Mouse (Mus musculus): ENCODE measurements at regions not wholly inside any gene's neighbourhood (a gene's known extent, or its start where the extent isn't known, plus 50 kb on each side); places are given as distances from the start of the nearest gene placed in this dataset.

GRCm38 (mm10) chr1:185519811-185520210 lies 65.2 kb downstream of the Slc30a10 start:
- Histone ChIP-seq H3K4me1 (peaks cover 9% of the 10 kb centered on the region), H3K27me3 (replicated peaks; ENCODE audit: low read depth, poor library complexity, severe bottlenecking) (no peaks in the 10 kb centered on the region), H3K4me3 (no peak overlapping the region), H3K36me3 (replicated peaks) (no peaks in the 10 kb centered on the region), H3K9me3 (no peaks in the 10 kb centered on the region), H3K27ac (replicated peaks) (0 out of 2 replicates have a peak overlapping the region, but pooled peaks have one; percentile 1)
- 54% methylated on average over 3 of the region's 3 CpGs for WGBS
- no peak for DNase-seq (ENCODE audit: low spot score)

- Histone ChIP-seq H3K9me3 (peaks cover 6% of the 10 kb centered on the region; the same call in 1 of the 2 replicates), H3K27me3 (replicated peaks; ENCODE audit: low read depth, poor library complexity, severe bottlenecking) (no peaks in the 10 kb centered on the region), H3K4me3 (no peak overlapping the region), H3K27ac (replicated peaks) (peak overlapping the region; percentile 40; the same call in 1 of the 2 replicates), H3K4me1 (peaks cover 6% of the 10 kb centered on the region), H3K36me3 (replicated peaks) (no peaks in the 10 kb centered on the region)
- DNase-seq (ENCODE audit: low spot score) = no peak
- WGBS = 55% methylated on average over 10 of the region's 10 CpGs
Measured at GRCm38 (mm10) chr1:185524020-185524419, 69.4 kb downstream of the Slc30a10 start.

GRCm38 (mm10) chr1:185533471-185533870 lies 78.8 kb downstream of the Slc30a10 start:
- Histone ChIP-seq H3K27ac (replicated peaks) (0 out of 2 replicates have a peak overlapping the region, but pooled peaks have one; percentile 14), H3K36me3 (replicated peaks) (no peaks in the 10 kb centered on the region), H3K4me3 (no peak overlapping the region), H3K9me3 (no peaks in the 10 kb centered on the region), H3K4me1 (peaks cover 11% of the 10 kb centered on the region), H3K27me3 (replicated peaks; ENCODE audit: low read depth, poor library complexity, severe bottlenecking) (no peaks in the 10 kb centered on the region)
- DNase-seq (ENCODE audit: low spot score) = no peak
- WGBS = 92% methylated on average over 5 of the region's 5 CpGs

- no peaks in the 10 kb centered on the region for H3K27me3 ChIP-seq (replicated peaks; ENCODE audit: low read depth, poor library complexity, severe bottlenecking)
- WGBS = 74% methylated on average over 1 of the region's 1 CpGs
Measured at GRCm38 (mm10) chr1:185534129-185534528, 79.5 kb downstream of the Slc30a10 start.

GRCm38 (mm10) chr1:185535321-185535720 lies 80.7 kb downstream of the Slc30a10 start:
- H3K27me3 ChIP-seq (replicated peaks; ENCODE audit: low read depth, poor library complexity, severe bottlenecking) = no peaks in the 10 kb centered on the region
- peak overlapping the region; percentile 62; the same call in 1 of the 2 replicates for H3K27ac ChIP-seq (replicated peaks)
- no peak overlapping the region for H3K4me3 ChIP-seq
- no peak for DNase-seq (ENCODE audit: low spot score)
- WGBS = 88% methylated on average over 6 of the region's 6 CpGs
- H3K36me3 ChIP-seq (replicated peaks) = no peaks in the 10 kb centered on the region
- H3K9me3 ChIP-seq = no peaks in the 10 kb centered on the region
- peaks cover 11% of the 10 kb centered on the region for H3K4me1 ChIP-seq

More at GRCm38 (mm10) chr1:185534129-185534528, 79.5 kb downstream of the Slc30a10 start:
- Histone ChIP-seq H3K36me3 (replicated peaks) (no peaks in the 10 kb centered on the region), H3K4me1 (peaks cover 11% of the 10 kb centered on the region), H3K27ac (replicated peaks) (no peak overlapping the region; the same call in 1 of the 2 replicates), H3K4me3 (no peak overlapping the region), H3K9me3 (no peaks in the 10 kb centered on the region)
- no peak for DNase-seq (ENCODE audit: low spot score)

GRCm38 (mm10) chr1:185537236-185537635 lies 82.6 kb downstream of the Slc30a10 start:
- Histone ChIP-seq H3K27ac (replicated peaks) (no peak overlapping the region), H3K4me3 (no peak overlapping the region), H3K36me3 (replicated peaks) (no peaks in the 10 kb centered on the region), H3K4me1 (peaks cover 13% of the 10 kb centered on the region), H3K9me3 (no peaks in the 10 kb centered on the region), H3K27me3 (replicated peaks; ENCODE audit: low read depth, poor library complexity, severe bottlenecking) (no peaks in the 10 kb centered on the region)
- WGBS = 89% methylated on average over 4 of the region's 4 CpGs
- no peak for DNase-seq (ENCODE audit: low spot score)

- Histone ChIP-seq H3K4me1 (peaks cover 7% of the 10 kb centered on the region), H3K9me3 (0 out of 2 replicates have a peak, but pooled peaks cover 3% of the 10 kb centered on the region), H3K27me3 (replicated peaks; ENCODE audit: low read depth, poor library complexity, severe bottlenecking) (no peaks in the 10 kb centered on the region), H3K27ac (replicated peaks) (no peak overlapping the region), H3K4me3 (no peak overlapping the region), H3K36me3 (replicated peaks) (no peaks in the 10 kb centered on the region)
- no peak for DNase-seq (ENCODE audit: low spot score)
- WGBS = 50% methylated on average over 1 of the region's 1 CpGs
Measured at GRCm38 (mm10) chr1:185539458-185539857, 84.8 kb downstream of the Slc30a10 start.

- Histone ChIP-seq H3K9me3 (0 out of 2 replicates have a peak, but pooled peaks cover 3% of the 10 kb centered on the region), H3K27ac (replicated peaks) (peak overlapping the region; percentile 80), H3K4me3 (no peak overlapping the region), H3K4me1 (peaks cover 8% of the 10 kb centered on the region), H3K27me3 (replicated peaks; ENCODE audit: low read depth, poor library complexity, severe bottlenecking) (no peaks in the 10 kb centered on the region), H3K36me3 (replicated peaks) (no peaks in the 10 kb centered on the region)
- DNase-seq (ENCODE audit: low spot score) = peak; percentile 24
Measured at GRCm38 (mm10) chr1:185546346-185546745, 91.7 kb downstream of the Slc30a10 start.

- H3K36me3 ChIP-seq (replicated peaks) = no peaks in the 10 kb centered on the region
- no peaks in the 10 kb centered on the region for H3K9me3 ChIP-seq
- H3K27ac ChIP-seq (replicated peaks) = no peak overlapping the region
- 61% methylated on average over 9 of the region's 9 CpGs for WGBS
- no peak for DNase-seq (ENCODE audit: low spot score)
- no peak overlapping the region for H3K4me3 ChIP-seq
- H3K27me3 ChIP-seq (replicated peaks; ENCODE audit: low read depth, poor library complexity, severe bottlenecking) = no peaks in the 10 kb centered on the region
- H3K4me1 ChIP-seq = peaks cover 5% of the 10 kb centered on the region; the same call in 1 of the 2 replicates
Measured at GRCm38 (mm10) chr1:185572761-185573530, 118.3 kb downstream of the Slc30a10 start.

GRCm38 (mm10) chr1:185574978-185575377 lies 120.3 kb downstream of the Slc30a10 start:
- Histone ChIP-seq H3K27me3 (replicated peaks; ENCODE audit: low read depth, poor library complexity, severe bottlenecking) (no peaks in the 10 kb centered on the region), H3K4me3 (no peak overlapping the region), H3K9me3 (no peaks in the 10 kb centered on the region; the same call in 1 of the 2 replicates), H3K36me3 (replicated peaks) (no peaks in the 10 kb centered on the region), H3K27ac (replicated peaks) (no peak overlapping the region), H3K4me1 (peaks cover 5% of the 10 kb centered on the region; the same call in 1 of the 2 replicates)
- WGBS = 75% methylated on average over 4 of the region's 4 CpGs
- DNase-seq (ENCODE audit: low spot score) = no peak

- H3K9me3 ChIP-seq = no peaks in the 10 kb centered on the region; the same call in 1 of the 2 replicates
- no peaks in the 10 kb centered on the region for H3K4me1 ChIP-seq
- H3K4me3 ChIP-seq = no peak overlapping the region
- H3K27me3 ChIP-seq (replicated peaks; ENCODE audit: low read depth, poor library complexity, severe bottlenecking) = no peaks in the 10 kb centered on the region
- H3K36me3 ChIP-seq (replicated peaks) = no peaks in the 10 kb centered on the region
- 94% methylated on average over 1 of the region's 1 CpGs for WGBS
- no peak overlapping the region for H3K27ac ChIP-seq (replicated peaks)
- DNase-seq (ENCODE audit: low spot score) = no peak
Measured at GRCm38 (mm10) chr1:185579824-185580223, 125.2 kb downstream of the Slc30a10 start.

- Histone ChIP-seq H3K27ac (replicated peaks) (no peak overlapping the region), H3K36me3 (replicated peaks) (no peaks in the 10 kb centered on the region), H3K4me3 (no peak overlapping the region), H3K27me3 (replicated peaks; ENCODE audit: low read depth, poor library complexity, severe bottlenecking) (no peaks in the 10 kb centered on the region), H3K4me1 (no peaks in the 10 kb centered on the region), H3K9me3 (peaks cover 2% of the 10 kb centered on the region; the same call in 1 of the 2 replicates)
- no peak for DNase-seq (ENCODE audit: low spot score)
- WGBS = 83% methylated on average over 6 of the region's 6 CpGs
Measured at GRCm38 (mm10) chr1:185585191-185585870, 130.7 kb downstream of the Slc30a10 start.

Data from embryonic facial prominence, embryonic 10.5 days (tissue).